Mouse (Mus musculus) cortical plate, adult 2 months (tissue): Measurements from ENCODE around the gene Rubcnl.

Source experiments
- CTCF ChIP-seq: fragments of 200-500 bp; IDR thresholded peaks from 2 replicates; pipeline ENCODE4 v1.5.1; 2011; ENCODE audit warnings: mild to moderate bottlenecking, control low read depth, low read length; ENCODE audit not compliant: insufficient read depth; ENCODE audit errors: extremely low read depth
- POLR2A ChIP-seq: fragments of 200-500 bp; IDR thresholded peaks from 2 replicates; pipeline ENCODE4 v1.6.1; 2011; ENCODE audit warnings: mild to moderate bottlenecking, low read length, control low read depth; ENCODE audit not compliant: insufficient read depth; ENCODE audit errors: extremely low read depth

- TF ChIP-seq CTCF, result no peak
- TF ChIP-seq POLR2A, result no peak
Observed at GRCm38 (mm10) chr14:74976972-74977371, 38.9 kb upstream of the Rubcnl start.
